Mouse (Mus musculus): ENCODE measurements around the gene Colca2. TPM values are rescaled to one million over a fixed set of nuclear protein-coding genes. Genes with fewer than 3 reads are reported as not detected.
A peak's percentile ranks its signal among the peaks of the same experiment; 100 is the strongest.

Colca2 gene
- 1 to 10 TPM in 1 of 2 experiments, under 1 TPM in 1; 0.57 to 1.2 TPM for total RNA-seq (2021)

DNA sequence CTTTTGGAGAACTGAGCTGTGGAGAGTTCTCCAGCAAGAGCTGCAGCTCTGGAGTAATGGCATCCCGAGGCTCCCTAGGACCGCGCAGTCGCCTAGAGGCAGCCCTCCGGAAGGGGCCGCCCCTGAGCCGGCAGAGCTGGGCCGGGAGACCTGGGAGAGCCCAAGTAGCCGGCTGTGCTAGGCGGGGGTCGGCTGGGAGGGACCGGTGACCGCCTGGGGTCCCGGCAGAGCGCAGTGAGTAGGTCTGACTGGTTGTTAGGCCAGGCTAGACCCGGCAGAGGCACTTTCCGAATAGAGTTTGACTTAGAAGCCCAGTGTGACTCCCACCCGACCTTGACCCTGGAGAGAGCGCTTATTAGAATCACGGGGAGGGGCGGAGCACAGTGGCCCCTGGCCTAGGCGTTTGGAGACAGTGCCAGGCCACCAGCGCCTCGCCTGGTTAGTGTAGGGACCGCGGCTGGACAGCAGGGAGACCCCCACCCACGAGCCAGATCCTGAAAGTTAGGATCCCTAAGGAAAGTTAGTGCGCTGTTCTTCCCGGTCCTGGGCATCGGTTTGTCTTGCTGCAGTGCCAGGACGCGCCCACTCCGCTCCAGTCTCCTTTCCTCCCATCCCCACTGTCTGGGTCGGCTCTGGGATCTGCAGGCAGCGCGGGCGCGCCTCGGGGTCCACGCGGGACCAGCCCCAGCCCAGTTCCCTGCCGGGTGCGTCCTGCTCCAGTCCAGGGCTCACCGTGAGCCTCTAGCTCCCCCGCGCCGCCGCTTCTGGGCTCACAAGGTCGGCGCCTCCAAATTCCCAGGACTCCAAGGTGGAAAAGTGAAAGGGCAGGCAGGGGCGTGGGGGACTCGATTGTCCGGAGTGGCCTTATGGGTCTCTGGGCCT, at the start of gene Colca2:
TSS of gene Colca2 (minus strand) at position 70 of the 882 bp plus-strand sequence.
- peak; percentile 42 to 50 for DNase-seq (ENCODE audit: extremely low spot score in 1 of 2, low spot score in 1 of 2)

DNA sequence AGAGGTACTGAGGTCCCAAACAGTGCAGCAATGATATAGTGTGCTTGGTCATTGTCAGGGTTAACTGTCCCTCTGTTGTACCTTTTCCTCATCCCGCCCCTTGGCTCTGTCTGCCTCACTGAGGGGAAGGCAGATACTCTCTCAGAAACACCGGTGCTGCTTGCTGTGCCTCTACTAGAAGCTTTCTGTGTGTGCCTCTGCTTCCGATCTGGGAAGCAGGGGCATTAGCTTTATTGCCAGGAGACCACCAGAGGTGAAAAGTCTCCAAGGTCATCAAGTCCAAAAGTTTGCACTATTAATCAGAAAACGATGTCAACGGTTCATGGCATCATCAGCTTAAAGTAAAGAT, 49.2 kb upstream of the Colca2 start:
- DNase-seq (ENCODE audit: extremely low spot score in 1 of 2, low spot score in 1 of 2): no peak

DNA sequence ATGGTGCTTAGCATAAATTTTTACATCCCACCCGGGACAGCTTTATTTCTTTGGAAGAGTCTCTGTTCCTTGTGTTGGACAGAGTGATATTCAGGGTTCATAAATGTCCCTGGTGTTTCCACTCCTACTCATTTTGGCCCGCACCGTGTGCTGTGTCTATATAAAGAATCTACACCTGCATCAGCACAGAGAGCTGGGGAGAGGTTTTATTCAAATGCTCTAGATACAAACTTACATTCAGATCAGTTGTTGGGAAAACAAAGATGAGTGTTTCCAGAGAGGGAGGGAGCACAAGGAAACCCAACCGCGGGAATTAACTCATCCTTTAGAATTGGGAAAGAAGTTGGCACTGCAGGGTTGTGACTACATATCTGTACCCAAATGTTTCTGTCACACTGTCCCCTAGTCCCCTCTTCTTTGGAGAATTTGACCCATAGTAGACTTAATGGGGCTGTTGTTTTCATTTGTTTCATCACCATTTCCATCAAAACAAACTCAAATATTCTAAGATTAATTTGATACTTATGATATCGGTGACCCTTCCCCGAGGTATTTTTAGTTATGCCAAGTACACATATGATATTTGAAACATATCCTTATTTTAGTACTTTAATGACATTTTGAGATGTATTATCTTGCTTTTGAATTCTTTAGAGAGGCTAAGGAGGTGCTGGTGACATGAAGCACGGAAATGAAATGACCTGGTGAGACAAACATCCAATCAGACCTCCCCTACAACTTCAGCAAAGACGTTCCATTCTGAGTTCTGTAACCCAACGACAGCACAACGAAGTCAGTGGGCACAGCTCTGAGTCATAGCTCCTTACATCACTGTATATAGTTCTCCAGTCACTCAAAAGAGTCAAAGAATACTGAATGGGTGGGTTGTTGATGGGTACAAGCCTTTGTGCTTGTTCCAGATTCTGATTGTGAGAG, 48.5 kb upstream of the Colca2 start:
- no peak for DNase-seq (ENCODE audit: extremely low spot score in 1 of 2, low spot score in 1 of 2)

DNA sequence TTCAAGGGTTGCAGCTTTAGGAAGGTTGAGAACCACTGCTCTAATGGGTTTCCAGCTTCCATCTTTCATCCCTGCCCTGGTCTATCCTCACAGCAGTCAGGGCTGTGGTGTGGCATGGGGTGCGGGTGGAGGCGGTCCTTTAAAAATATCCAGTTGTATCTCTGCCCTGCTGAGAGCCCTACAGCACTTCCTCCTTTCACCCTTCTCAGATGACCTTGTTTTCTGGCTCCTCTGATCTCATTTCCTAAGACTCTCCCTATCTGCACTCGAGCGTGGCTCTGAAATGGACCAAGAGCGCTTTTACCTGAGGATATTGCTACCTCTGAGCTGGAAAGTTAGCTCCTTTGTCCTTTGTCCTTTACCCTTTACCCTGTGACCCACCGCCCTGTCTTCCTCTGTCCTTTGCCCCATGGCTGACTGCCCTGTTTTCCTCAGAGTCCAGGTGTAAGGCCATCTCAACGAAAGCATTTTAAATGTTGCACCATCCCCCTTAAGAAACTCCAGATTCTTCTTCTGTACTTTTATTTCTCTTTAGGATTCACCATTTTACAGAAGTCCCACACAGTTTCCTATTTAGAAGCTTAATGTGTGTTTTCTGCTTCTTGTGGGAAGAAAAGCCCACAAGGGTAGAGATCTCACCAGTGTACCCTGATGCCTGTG, 46.2 kb upstream of the Colca2 start:
- no peak for DNase-seq (ENCODE audit: extremely low spot score in 1 of 2, low spot score in 1 of 2)

DNA sequence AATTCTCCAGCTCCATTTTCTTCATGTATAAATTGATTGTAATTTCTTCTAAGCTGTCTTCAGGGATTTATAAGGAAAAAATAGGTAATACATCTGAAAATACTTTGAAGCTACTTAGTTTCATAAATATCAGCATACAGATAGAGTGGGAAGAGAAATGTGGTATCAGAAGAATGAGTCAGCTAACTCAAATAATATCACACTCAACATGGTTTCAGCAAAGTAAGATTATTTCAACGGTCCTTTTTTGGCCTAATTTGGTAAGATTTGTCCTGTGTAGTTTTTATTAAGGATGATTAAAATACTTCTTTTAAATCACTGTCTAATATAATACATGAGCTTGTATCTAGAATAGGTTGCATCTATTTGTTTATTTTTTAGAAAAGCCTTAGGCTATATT, 41.7 kb upstream of the Colca2 start:
- DNase-seq (ENCODE audit: extremely low spot score in 1 of 2, low spot score in 1 of 2): no peak

DNA sequence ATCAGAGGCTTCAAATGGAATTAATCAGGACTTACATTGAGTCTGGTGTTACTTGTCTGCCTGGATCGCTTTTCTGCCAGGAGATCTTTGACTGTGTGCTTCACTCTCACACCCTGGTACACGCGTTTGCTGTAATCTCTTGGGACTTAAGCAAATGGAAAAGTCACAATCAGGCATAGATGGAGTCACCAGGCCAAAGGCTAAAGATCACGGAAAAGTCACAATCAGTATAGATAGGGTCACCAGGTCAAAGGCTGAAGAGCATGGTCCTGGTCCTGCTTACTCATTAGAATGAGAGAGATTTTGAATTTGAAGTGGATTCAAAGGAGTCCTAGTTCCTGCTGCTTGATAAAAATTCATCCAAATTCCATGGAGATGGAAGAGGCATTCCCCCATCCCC, 39.9 kb upstream of the Colca2 start:
- no peak for DNase-seq (ENCODE audit: extremely low spot score in 1 of 2, low spot score in 1 of 2)

DNA sequence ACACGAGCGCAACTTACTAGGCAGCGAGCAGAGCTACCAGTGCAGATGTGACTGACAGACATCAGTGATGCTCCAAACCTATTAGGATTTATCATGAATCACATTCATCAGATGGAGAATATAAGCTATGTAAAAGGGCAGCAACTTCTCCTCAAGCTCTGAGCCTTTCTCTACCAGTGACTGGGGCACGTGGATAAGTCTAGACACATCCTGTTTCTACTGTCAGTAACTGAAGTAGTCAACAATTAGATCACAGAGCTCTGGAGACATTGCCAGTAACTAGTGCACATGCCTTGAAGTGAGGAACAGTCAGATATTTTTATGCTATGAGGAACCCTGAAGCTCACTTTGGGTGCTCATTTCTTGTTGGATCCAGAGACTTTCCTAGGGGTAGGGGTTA, 39.0 kb upstream of the Colca2 start:
- no peak for DNase-seq (ENCODE audit: extremely low spot score in 1 of 2, low spot score in 1 of 2)

DNA sequence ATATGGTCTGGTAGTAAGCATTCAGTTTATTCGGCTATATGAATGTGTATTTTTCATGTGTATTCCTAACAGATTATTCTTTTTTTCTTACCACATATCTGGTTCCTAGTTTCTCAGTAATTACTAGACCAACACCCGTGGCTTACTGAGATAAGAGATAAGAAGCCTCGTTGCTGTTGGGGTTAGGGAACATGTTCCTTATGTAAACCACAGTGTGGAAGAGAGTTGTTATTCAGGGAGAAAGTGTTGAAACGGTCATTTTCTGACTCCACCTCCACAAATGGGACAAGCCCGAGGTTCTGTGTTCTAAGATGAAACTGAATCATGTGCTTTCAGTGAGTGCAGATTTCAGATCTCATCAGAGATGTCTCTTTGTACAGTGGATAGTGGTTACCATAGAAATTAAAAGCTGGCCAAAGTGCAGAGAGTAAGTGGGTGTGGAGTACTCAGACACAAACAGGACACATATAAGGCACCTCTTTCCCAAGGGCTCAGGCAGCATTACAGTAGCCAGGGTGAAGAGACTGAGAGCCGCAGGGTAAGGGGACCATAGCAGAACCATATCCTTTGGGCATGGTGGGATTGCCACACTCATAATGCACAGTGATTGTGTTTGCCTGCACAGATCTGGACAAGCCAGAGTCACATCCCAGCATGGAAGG, 37.2 kb upstream of the Colca2 start:
- DNase-seq (ENCODE audit: extremely low spot score in 1 of 2, low spot score in 1 of 2): no peak

DNA sequence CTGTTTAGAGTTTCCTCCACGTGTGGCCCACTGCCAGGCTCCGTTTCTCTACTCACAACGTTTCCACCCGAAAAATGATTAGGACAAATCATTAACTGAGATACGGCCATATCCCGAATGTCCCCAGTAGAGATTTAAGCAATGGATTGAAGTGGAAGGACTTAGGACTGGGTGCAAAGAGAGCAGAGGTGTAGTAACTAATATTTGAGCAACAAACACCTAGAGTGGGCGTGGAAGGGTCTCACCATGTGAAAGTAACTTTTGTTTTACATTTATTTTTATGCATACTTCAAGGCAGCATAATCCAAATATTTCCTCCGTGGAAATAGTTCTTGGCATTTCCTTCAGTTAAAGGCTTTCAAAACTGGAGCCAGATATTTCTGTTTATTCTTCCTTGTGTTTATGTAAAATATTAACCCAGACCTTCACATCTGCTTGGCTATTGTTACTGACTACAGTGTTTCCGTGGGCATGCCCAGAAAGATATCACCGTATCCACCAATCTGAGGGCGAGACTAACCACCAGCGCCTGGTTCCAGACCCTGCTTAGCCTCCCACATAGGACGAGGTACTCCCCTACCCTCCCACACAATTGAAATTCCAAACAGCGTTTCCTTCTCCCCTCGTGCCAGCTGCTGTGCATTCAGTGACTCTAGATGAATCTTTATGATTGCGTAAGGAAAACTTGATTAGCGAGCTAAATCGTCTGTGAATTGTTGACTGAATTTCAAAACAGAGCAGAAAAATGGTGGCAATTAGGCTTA, 34.4 kb upstream of the Colca2 start:
- DNase-seq (ENCODE audit: extremely low spot score in 1 of 2, low spot score in 1 of 2): no peak

DNA sequence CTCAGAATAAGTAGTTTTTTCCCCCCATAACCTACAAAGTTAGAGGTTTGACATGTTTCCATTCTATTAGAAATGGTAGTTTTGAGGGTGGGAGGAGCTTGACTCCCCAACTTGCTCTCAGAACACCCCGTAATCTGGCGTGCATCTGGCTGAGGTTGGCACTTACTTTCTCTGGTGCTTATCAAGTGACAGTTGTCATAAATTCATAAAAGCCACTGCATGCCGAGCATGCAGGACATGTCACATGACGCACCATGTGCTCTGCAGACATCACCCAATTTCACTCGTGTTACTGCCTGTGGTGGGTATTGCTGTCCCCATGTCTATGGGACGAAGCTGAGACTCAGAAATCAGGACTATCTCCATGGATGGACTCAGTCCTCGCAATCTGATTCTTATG, 32.1 kb upstream of the Colca2 start:
- no peak for DNase-seq (ENCODE audit: extremely low spot score in 1 of 2, low spot score in 1 of 2)

DNA sequence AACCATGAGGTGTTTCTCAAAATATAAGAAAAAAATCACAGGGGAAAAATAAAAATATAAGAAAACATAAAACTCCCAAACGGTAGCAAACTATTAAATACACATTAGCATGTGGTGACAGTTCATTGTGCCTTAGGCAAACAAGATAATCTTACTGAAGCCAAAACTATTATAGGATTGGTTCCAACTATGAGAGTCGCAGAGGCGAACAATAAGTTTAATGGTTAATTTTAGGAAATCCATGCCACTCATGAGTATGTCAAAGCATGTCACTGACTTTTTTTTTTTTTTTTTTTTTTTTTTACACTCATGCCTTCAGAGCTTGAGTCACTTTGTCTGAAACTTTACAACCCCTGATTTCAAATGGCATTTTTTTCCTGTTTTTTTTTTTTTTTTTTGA, 28.0 kb upstream of the Colca2 start:
- no peak for DNase-seq (ENCODE audit: extremely low spot score in 1 of 2, low spot score in 1 of 2)

DNA sequence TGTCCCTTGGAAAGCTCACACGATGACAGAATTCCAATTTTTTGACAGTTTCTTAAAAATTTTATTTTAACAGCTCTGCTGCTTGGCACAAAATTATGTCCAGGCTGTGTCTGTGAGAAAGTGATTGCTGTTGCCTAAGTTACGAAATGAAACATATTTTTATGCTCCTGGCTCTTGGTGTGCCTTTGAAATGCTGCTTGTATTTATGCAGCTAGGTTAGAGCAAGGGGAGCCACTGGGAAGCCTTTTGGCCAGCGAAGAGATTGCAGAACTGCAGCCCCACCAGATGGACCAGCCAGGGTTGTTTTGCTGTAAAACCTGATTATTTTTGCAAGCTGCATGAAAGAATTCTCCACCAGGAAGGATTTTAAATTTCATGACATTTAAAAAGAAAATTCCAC, 26.8 kb upstream of the Colca2 start:
- peak in 1 of 2 experiments; percentile 28 for DNase-seq (ENCODE audit: extremely low spot score in 1 of 2, low spot score in 1 of 2)

DNA sequence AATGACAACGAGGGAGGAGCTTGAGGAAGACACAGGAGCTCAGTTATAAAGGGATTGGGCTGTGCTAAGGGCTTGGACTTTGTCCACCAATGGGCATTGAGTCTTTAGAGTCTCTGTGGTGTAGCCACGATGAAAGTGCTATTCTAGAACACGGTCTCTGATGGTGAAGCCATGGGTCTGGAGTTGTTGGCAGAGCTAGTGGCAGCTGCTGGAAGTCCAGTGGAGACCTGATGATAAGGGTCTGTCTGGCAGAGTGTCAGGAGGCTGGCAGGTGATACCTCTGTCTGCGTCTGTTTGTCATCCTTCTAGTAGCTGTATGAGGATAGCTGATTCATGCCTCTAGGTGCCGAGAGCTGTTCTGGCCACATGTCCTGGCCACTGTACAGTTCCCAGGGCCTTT, 25.6 kb upstream of the Colca2 start:
- DNase-seq (ENCODE audit: extremely low spot score in 1 of 2, low spot score in 1 of 2): no peak

DNA sequence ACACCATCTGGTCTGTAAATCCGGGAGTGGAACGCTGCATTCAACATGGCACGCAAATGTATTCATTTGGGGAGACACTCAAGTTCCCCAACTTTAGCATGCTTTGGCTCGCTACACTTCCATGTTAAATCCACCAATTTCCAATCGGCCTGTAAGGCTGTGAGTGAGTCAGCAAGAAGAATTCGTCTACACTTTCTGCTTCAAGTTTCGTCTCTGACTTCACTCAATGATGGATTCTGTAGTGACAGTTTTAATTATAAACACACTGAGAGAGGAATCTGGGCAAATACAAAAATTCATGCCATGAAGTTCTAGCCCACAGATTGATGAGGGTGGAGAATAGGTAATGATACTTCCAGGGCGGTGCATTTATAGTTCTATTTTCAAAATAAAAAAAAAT, 15.2 kb upstream of the Colca2 start:
- no peak for DNase-seq (ENCODE audit: extremely low spot score in 1 of 2, low spot score in 1 of 2)

DNA sequence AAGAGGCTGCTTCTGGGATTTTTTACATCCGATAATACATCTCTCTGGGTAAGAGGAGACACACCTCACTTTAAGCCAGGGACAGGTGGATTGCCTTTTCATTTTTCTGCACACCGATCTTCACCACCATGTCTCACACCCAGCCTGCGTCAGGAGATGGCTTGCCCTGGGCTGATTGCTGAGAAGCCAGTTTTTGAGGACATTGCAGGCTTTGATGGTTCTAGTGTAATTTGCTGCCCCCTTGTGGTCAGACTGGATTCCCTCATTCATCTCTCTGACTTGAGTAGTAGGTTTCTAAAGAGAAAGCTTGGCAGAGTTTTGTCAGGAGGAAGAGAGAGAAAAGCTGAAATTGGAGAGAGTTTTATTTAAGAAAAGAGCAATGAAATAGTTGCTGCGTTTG, 14.3 kb upstream of the Colca2 start:
- peak; percentile 61 to 82 for DNase-seq (ENCODE audit: extremely low spot score in 1 of 2, low spot score in 1 of 2)

DNA sequence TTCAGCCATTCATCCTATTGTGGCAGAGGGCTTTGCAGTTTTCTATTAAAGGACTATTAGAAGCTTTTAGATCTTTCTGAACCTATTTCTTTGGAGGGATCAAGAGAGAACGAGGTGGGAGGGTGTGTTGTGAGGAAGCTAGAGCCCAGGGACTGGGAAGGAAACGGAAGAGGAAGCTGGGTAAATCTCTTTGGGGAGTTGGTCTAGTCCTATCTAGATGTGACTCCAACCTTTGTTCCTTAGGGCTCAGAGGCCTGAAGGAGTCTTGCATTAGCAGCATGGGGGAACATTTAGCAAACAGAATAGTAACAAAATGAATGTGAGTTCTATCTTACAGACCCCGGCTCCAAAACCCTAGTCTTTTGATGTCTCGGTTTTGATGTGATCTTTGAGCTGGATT, 12.6 kb upstream of the Colca2 start:
- no peak for DNase-seq (ENCODE audit: extremely low spot score in 1 of 2, low spot score in 1 of 2)

DNA sequence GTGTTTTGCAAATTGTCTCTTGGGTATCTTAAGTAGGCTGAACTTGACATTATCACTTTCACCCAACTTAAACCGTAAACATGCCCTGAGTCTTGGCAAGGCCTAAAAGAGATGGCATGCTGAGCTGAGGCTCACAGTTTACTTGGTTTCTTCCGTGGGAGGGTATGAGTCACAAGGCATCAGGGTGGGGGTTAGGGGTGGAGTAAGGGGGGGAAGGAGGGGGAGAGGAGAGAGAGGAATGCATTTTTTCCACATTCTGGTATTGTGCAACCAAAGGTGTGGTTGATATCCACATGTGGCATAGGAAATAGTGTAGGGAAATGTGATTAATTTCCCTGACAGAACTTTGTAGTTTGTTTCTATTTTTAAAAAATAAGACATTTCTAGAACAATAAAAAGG, 7.7 kb upstream of the Colca2 start:
- DNase-seq (ENCODE audit: extremely low spot score in 1 of 2, low spot score in 1 of 2): no peak

DNA sequence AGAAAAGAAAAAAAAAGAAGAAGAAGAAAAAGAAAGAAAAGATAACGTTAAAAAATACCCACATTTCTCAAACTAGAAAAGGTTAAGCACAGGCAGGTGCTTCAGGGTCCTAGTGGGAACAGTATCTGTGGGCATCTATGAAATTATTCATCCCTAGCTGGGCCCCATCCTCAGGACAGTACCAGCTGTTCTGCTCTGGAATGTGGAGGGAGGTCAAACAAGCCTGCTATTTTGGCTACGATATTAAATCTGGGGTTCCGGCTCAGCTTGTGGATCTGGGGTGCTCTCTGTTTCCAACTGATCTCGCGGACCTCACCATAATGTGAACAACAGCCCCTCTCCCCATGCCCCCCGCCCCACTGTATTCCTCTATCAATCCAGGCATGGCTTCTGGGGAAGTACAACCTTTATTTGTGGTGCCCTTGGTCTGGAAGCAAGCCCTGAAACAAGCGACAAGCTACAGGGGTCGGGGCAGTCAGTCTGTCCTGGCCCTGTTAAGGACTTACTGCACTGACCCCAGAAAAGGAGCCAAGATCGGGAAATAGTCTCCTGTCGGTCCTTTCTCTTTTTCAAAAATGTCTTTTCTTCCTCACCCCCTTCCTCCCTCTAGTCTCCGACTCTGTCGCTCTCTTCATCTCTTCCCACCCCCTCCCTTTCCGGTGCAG, 403 bp downstream of the Colca2 start:
- DNase-seq (ENCODE audit: extremely low spot score in 1 of 2, low spot score in 1 of 2): no peak

DNA sequence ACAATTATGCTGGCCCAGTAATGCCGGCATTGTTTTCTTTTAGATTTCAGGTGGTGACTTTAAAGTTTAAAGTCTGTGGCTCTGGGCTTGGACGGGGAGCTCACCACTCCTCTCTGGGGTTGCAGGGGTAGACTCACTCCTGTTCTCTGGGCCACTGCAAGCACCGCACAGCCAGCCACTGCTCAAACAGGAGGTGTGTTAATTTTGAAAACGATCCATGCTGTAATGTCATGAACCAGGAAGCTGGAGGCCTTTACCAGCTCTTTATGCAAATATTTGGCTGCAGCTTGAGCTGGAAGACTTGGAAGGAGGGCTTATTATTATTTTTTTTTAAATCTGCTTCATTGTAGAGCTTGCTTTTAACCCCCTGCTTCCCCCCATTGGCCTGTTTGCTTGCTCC, 3.7 kb downstream of the Colca2 start:
- no peak for DNase-seq (ENCODE audit: extremely low spot score in 1 of 2, low spot score in 1 of 2)

All from layer of hippocampus, postnatal 25 days (tissue).